Mouse (Mus musculus) E14TG2a.4 (cell line): ENCODE measurements around the gene Thada.

Experiments used
- CTCF ChIP-seq: conservative IDR thresholded peaks from 2 replicates; pipeline ENCODE4 v1.5.1; 2014; ENCODE audit warnings: low read length
- NANOG ChIP-seq: IDR thresholded peaks from 2 replicates; pipeline ENCODE4 v1.6.1; 2014; ENCODE audit warnings: borderline replicate concordance, low read length, mixed read lengths

DNA sequence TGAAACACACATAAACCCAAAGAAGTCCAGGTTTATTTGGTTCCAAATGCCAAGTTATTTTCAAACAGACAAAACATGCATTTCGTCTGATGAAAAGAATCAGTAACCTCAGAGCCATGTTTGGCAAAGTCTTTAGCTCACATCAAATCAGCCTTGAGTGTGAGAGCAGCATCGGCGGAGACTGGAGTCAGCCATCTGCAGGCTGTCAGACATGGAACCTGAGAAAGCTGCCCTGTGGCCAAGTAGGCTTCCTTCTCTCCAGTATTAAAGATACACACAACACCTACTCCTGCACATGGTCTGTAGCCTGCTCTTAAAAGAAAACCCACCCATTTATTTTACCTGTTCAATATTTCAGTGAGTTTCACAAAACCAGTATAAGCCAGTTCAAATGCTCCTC is 50.1 kb downstream of the Thada start:
- TF ChIP-seq NANOG (no peak), CTCF (no peak)
